Mouse (Mus musculus): ENCODE data around the gene Lrch4. TPM values are rescaled to one million over a fixed set of nuclear protein-coding genes. Genes with fewer than 3 reads are reported as not detected.

The Lrch4 gene
- polyA plus RNA-seq (2012; rRNA removed), result 131 and 139 TPM in 2 replicates

GRCm38 (mm10) chr5:137628498-137629305, at the start of gene Lrch4, which contains the start of the genes Fbxo24 and Gm20605:
Gene Lrch4 (plus strand): TSS chr5:137629121.
Gene Fbxo24 (minus strand): TSS chr5:137629002.
Gene Gm20605 (plus strand): TSS chr5:137629175.
- no peak for TF ChIP-seq CTCF (IDR thresholded peaks at IDR 0.05; ENCODE audit: control insufficient read depth, insufficient read depth, insufficient replicate concordance, low read depth, low read length)
- peak; percentile 95 for TF ChIP-seq POLR2A (IDR thresholded peaks at IDR 0.05; ENCODE audit: control insufficient read depth, low read depth, low read length)
- H3K27me3 ChIP-seq (ENCODE audit: control insufficient read depth, insufficient read depth, low read length), result no peaks in the 10 kb centered on the region
- peaks cover 8% of the 10 kb centered on the region for H3K4me1 ChIP-seq (ENCODE audit: control insufficient read depth, insufficient read depth, low read length)
- H3K27ac ChIP-seq (ENCODE audit: control insufficient read depth, insufficient read depth, low read depth, low read length), result peak within 1 kb of the TSS; percentile 97
- peak within 1 kb of the TSS; percentile 92 for H3K4me3 ChIP-seq (ENCODE audit: control insufficient read depth, low read depth, low read length)
- no peaks in the 10 kb centered on the region for H3K36me3 ChIP-seq (ENCODE audit: control insufficient read depth, insufficient read depth, low read length)

GRCm38 (mm10) chr5:137580246-137580645, 48.7 kb upstream of the Lrch4 start:
- no peak overlapping the region for H3K4me3 ChIP-seq (ENCODE audit: control insufficient read depth, low read depth, low read length)
- H3K4me1 ChIP-seq (ENCODE audit: control insufficient read depth, insufficient read depth, low read length), result peaks cover 14% of the 10 kb centered on the region
- TF ChIP-seq POLR2A (IDR thresholded peaks at IDR 0.05; ENCODE audit: control insufficient read depth, low read depth, low read length) (no peak), CTCF (IDR thresholded peaks at IDR 0.05; ENCODE audit: control insufficient read depth, insufficient read depth, insufficient replicate concordance, low read depth, low read length) (no peak)
- no peaks in the 10 kb centered on the region for H3K27me3 ChIP-seq (ENCODE audit: control insufficient read depth, insufficient read depth, low read length)
- H3K27ac ChIP-seq (ENCODE audit: control insufficient read depth, insufficient read depth, low read depth, low read length), result no peak overlapping the region
- no peaks in the 10 kb centered on the region for H3K36me3 ChIP-seq (ENCODE audit: control insufficient read depth, insufficient read depth, low read length)

GRCm38 (mm10) chr5:137582702-137583101, 46.2 kb upstream of the Lrch4 start:
- Histone ChIP-seq H3K27ac (ENCODE audit: control insufficient read depth, insufficient read depth, low read depth, low read length) (no peak overlapping the region), H3K27me3 (ENCODE audit: control insufficient read depth, insufficient read depth, low read length) (no peaks in the 10 kb centered on the region), H3K4me3 (ENCODE audit: control insufficient read depth, low read depth, low read length) (no peak overlapping the region), H3K36me3 (ENCODE audit: control insufficient read depth, insufficient read depth, low read length) (no peaks in the 10 kb centered on the region), H3K4me1 (ENCODE audit: control insufficient read depth, insufficient read depth, low read length) (peaks cover 16% of the 10 kb centered on the region)
- TF ChIP-seq POLR2A (IDR thresholded peaks at IDR 0.05; ENCODE audit: control insufficient read depth, low read depth, low read length) (no peak), CTCF (IDR thresholded peaks at IDR 0.05; ENCODE audit: control insufficient read depth, insufficient read depth, insufficient replicate concordance, low read depth, low read length) (no peak)

- Histone ChIP-seq H3K4me1 (ENCODE audit: control insufficient read depth, insufficient read depth, low read length) (peaks cover 16% of the 10 kb centered on the region), H3K4me3 (ENCODE audit: control insufficient read depth, low read depth, low read length) (peak overlapping the region; percentile 53), H3K27ac (ENCODE audit: control insufficient read depth, insufficient read depth, low read depth, low read length) (no peak overlapping the region), H3K27me3 (ENCODE audit: control insufficient read depth, insufficient read depth, low read length) (no peaks in the 10 kb centered on the region), H3K36me3 (ENCODE audit: control insufficient read depth, insufficient read depth, low read length) (no peaks in the 10 kb centered on the region)
- TF ChIP-seq CTCF (IDR thresholded peaks at IDR 0.05; ENCODE audit: control insufficient read depth, insufficient read depth, insufficient replicate concordance, low read depth, low read length) (no peak), POLR2A (IDR thresholded peaks at IDR 0.05; ENCODE audit: control insufficient read depth, low read depth, low read length) (no peak)
Measured at GRCm38 (mm10) chr5:137583670-137584169, 45.2 kb upstream of the Lrch4 start.

- TF ChIP-seq CTCF (IDR thresholded peaks at IDR 0.05; ENCODE audit: control insufficient read depth, insufficient read depth, insufficient replicate concordance, low read depth, low read length) (peak; percentile 44; the same call in 1 of the 2 replicates), POLR2A (IDR thresholded peaks at IDR 0.05; ENCODE audit: control insufficient read depth, low read depth, low read length) (no peak)
- H3K4me3 ChIP-seq (ENCODE audit: control insufficient read depth, low read depth, low read length), result no peak overlapping the region
- H3K27me3 ChIP-seq (ENCODE audit: control insufficient read depth, insufficient read depth, low read length), result no peaks in the 10 kb centered on the region
- no peaks in the 10 kb centered on the region for H3K36me3 ChIP-seq (ENCODE audit: control insufficient read depth, insufficient read depth, low read length)
- H3K4me1 ChIP-seq (ENCODE audit: control insufficient read depth, insufficient read depth, low read length), result peaks cover 16% of the 10 kb centered on the region
- no peak overlapping the region for H3K27ac ChIP-seq (ENCODE audit: control insufficient read depth, insufficient read depth, low read depth, low read length)
Measured at GRCm38 (mm10) chr5:137584976-137585375, 43.9 kb upstream of the Lrch4 start.

- TF ChIP-seq POLR2A (IDR thresholded peaks at IDR 0.05; ENCODE audit: control insufficient read depth, low read depth, low read length) (no peak), CTCF (IDR thresholded peaks at IDR 0.05; ENCODE audit: control insufficient read depth, insufficient read depth, insufficient replicate concordance, low read depth, low read length) (no peak)
- no peak overlapping the region for H3K27ac ChIP-seq (ENCODE audit: control insufficient read depth, insufficient read depth, low read depth, low read length)
- H3K4me3 ChIP-seq (ENCODE audit: control insufficient read depth, low read depth, low read length), result no peak overlapping the region
- H3K36me3 ChIP-seq (ENCODE audit: control insufficient read depth, insufficient read depth, low read length), result no peaks in the 10 kb centered on the region
- H3K4me1 ChIP-seq (ENCODE audit: control insufficient read depth, insufficient read depth, low read length), result peaks cover 2% of the 10 kb centered on the region
- H3K27me3 ChIP-seq (ENCODE audit: control insufficient read depth, insufficient read depth, low read length), result no peaks in the 10 kb centered on the region
Measured at GRCm38 (mm10) chr5:137590507-137590906, 38.4 kb upstream of the Lrch4 start.

- no peaks in the 10 kb centered on the region for H3K36me3 ChIP-seq (ENCODE audit: control insufficient read depth, insufficient read depth, low read length)
- no peak overlapping the region for H3K4me3 ChIP-seq (ENCODE audit: control insufficient read depth, low read depth, low read length)
- no peak overlapping the region for H3K27ac ChIP-seq (ENCODE audit: control insufficient read depth, insufficient read depth, low read depth, low read length)
- TF ChIP-seq POLR2A (IDR thresholded peaks at IDR 0.05; ENCODE audit: control insufficient read depth, low read depth, low read length) (no peak), CTCF (IDR thresholded peaks at IDR 0.05; ENCODE audit: control insufficient read depth, insufficient read depth, insufficient replicate concordance, low read depth, low read length) (no peak)
- H3K27me3 ChIP-seq (ENCODE audit: control insufficient read depth, insufficient read depth, low read length), result no peaks in the 10 kb centered on the region
- peaks cover 15% of the 10 kb centered on the region for H3K4me1 ChIP-seq (ENCODE audit: control insufficient read depth, insufficient read depth, low read length)
Measured at GRCm38 (mm10) chr5:137595921-137596320, 33.0 kb upstream of the Lrch4 start.

Data from testis, adult 2 months (tissue).